Mouse (Mus musculus) lung, embryonic 14.5 days (tissue): Measurements from ENCODE around the gene Kcnk18. TPM values are rescaled to one million over a fixed set of nuclear protein-coding genes. Genes with fewer than 3 reads are reported as not detected.

ENCODE experiments used
- ATAC-seq: fragments of 200-750 bp; cut with Nextera tagmentation; 2 replicates; pipeline ENCODE4 v1.8.0; 2017; ENCODE audit warnings: mild to moderate bottlenecking, moderate TSS enrichment, moderate library complexity; ENCODE audit not compliant: insufficient read depth
- DNase-seq: peaks from one replicate; pipeline ENCODE4 v3.0.0-alpha.2; 2015
- H3K27ac ChIP-seq: fragments of 300-500 bp; sonication (generic); 2 replicates; pipeline ENCODE4 v1.5.1; 2014; ENCODE audit warnings: low read depth, mild to moderate bottlenecking, moderate library complexity
- H3K27me3 ChIP-seq: fragments of 300-500 bp; sonication (generic); 2 replicates; pipeline ENCODE4 v1.6.1; 2014; ENCODE audit warnings: low read length, control low read depth; ENCODE audit not compliant: insufficient read depth
- H3K36me3 ChIP-seq: fragments of 300-500 bp; sonication (generic); 2 replicates; pipeline ENCODE4 v1.6.1; 2014; ENCODE audit warnings: control low read depth; ENCODE audit not compliant: insufficient read depth
- H3K4me1 ChIP-seq: fragments of 300-500 bp; sonication (generic); 2 replicates; pipeline ENCODE4 v1.6.1; 2014; ENCODE audit warnings: antibody characterized with exemption, control low read depth; ENCODE audit not compliant: insufficient read depth
- H3K4me2 ChIP-seq: fragments of 300-500 bp; sonication (generic); 2 replicates; pipeline ENCODE4 v1.6.1; 2014; ENCODE audit warnings: mild to moderate bottlenecking
- H3K4me3 ChIP-seq: fragments of 300-500 bp; sonication (generic); 2 replicates; pipeline ENCODE4 v1.5.1; 2014; ENCODE audit warnings: low read depth, low read length
- H3K9ac ChIP-seq: fragments of 300-500 bp; sonication (generic); 2 replicates; pipeline ENCODE4 v1.6.1; 2014
- H3K9me3 ChIP-seq: fragments of 300-500 bp; sonication (generic); 2 replicates; pipeline ENCODE4 v1.6.1; 2016; ENCODE audit warnings: low read depth, low read length, control low read depth
- CTCF ChIP-seq: IDR thresholded peaks from 2 replicates; pipeline ENCODE4 v1.5.1; 2016; ENCODE audit warnings: antibody characterized with exemption, low read depth
- WGBS: fragments of 180-500 bp; shearing (Covaris S2); extraction: QIAGEN DNeasy Blood & Tissue Kit; methylation state at CpG from one replicate; pipeline ENCODE4 v1.1.7; 2014; 5-methylcytosine and 5-hydroxymethylcytosine counted together
- polyA plus RNA-seq: library from polyadenylated mRNA; unstranded; fragments of >200 nt; fragmentation: Nextera tagmentation; extraction: Ambion mirVana; gene quantifications from 2 replicates; pipeline ENCODE4 v1.2.1, GENCODE M21; 2014

The Kcnk18 gene
- polyA plus RNA-seq, 1 experiment from 2014 or later: not detected

DNA sequence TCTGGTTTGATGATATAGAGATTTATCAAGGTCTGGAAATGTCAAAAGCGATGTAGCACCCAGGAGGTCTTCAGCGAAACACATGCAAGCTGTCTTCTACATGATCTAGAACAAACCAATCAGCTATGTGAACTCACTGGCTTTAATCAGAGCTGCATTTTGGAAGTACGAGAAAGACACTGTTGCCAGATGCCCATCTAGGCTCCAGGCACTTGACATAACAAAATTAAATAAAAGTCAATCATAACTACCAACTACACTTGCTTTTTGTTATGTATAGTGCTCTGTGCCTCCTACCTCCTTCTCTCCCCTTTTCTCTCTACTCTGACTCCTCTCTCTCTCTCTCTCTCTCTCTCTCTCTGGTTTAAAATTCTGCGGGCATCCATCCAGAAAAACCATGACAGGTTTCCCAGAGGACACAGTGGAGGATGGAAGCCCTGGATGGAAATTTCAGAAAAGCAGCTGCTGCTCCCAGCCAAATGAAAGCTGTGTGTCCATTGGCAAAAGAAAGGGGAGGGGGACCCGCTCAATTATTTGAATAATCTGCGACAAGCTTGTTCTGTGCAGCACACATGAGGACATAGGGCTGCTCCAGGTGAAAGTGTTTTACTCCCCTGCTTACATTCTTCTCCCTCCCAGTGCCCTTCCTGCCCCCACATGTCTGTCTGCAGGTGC is 45.5 kb upstream of the Kcnk18 start:
- peaks cover 91% of the 10 kb centered on the region for H3K27me3 ChIP-seq
- no peak for TF ChIP-seq CTCF
- no peaks in the 10 kb centered on the region for H3K9me3 ChIP-seq
- H3K27ac ChIP-seq: no peak overlapping the region
- DNase-seq (no peak), ATAC-seq (no peak)
- H3K4me3 ChIP-seq: no peak overlapping the region
- no peak overlapping the region for H3K9ac ChIP-seq
- no peaks in the 10 kb centered on the region; the same call in 1 of the 2 replicates for H3K4me1 ChIP-seq
- H3K4me2 ChIP-seq: no peak overlapping the region
- H3K36me3 ChIP-seq: no peaks in the 10 kb centered on the region
- WGBS: 16% methylated on average over 6 of the region's 6 CpGs

- no peaks in the 10 kb centered on the region for H3K36me3 ChIP-seq
- no peaks in the 10 kb centered on the region for H3K9me3 ChIP-seq
- TF ChIP-seq CTCF: no peak
- ATAC-seq: no peak
- H3K4me2 ChIP-seq: no peak overlapping the region
- WGBS: 28% methylated on average over 3 of the region's 3 CpGs
- no peak overlapping the region for H3K9ac ChIP-seq
- H3K27ac ChIP-seq: no peak overlapping the region
- H3K4me1 ChIP-seq: no peaks in the 10 kb centered on the region
- no peak for DNase-seq
- H3K4me3 ChIP-seq: no peak overlapping the region
- H3K27me3 ChIP-seq: peaks cover 19% of the 10 kb centered on the region
Measured at GRCm38 (mm10) chr19:59184000-59184399, 35.0 kb upstream of the Kcnk18 start.

GRCm38 (mm10) chr19:59188981-59189380 is 30.0 kb upstream of the Kcnk18 start:
- H3K9me3 ChIP-seq: no peaks in the 10 kb centered on the region
- H3K27ac ChIP-seq: no peak overlapping the region
- TF ChIP-seq CTCF: no peak
- H3K4me1 ChIP-seq: no peaks in the 10 kb centered on the region
- no peaks in the 10 kb centered on the region for H3K36me3 ChIP-seq
- DNase-seq (no peak), ATAC-seq (no peak)
- 16% methylated on average over 4 of the region's 4 CpGs for WGBS
- peaks cover 56% of the 10 kb centered on the region for H3K27me3 ChIP-seq
- H3K9ac ChIP-seq: no peak overlapping the region
- H3K4me2 ChIP-seq: no peak overlapping the region
- no peak overlapping the region for H3K4me3 ChIP-seq

- ATAC-seq: no peak
- H3K9ac ChIP-seq: no peak overlapping the region
- no peaks in the 10 kb centered on the region for H3K36me3 ChIP-seq
- H3K27ac ChIP-seq: no peak overlapping the region
- peaks cover 72% of the 10 kb centered on the region for H3K27me3 ChIP-seq
- no peak for DNase-seq
- H3K4me1 ChIP-seq: no peaks in the 10 kb centered on the region
- H3K9me3 ChIP-seq: no peaks in the 10 kb centered on the region
- no peak for TF ChIP-seq CTCF
- 2% methylated on average over 8 of the region's 8 CpGs for WGBS
- no peak overlapping the region for H3K4me2 ChIP-seq
- no peak overlapping the region for H3K4me3 ChIP-seq
Measured at GRCm38 (mm10) chr19:59190431-59191122, 28.4 kb upstream of the Kcnk18 start.

DNA sequence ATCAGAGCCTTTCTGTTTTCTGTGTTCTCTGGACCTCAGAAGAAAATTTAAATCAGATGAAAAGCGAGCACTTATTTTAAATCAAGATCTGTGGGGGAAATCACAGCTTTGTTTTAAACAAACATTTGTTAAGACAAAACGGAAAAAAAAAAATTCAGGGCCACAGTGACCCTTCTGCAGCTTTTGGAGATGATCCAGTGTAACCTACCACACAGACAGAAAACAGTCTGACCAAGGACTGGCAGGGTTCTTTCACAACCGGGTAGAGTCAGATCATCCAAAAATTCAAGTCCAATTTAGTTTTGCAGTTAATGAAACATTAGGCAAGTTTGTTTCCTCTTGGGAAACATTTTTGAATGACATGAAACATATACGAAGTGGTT is 27.9 kb upstream of the Kcnk18 start:
- Histone ChIP-seq H3K27ac (no peak overlapping the region), H3K36me3 (no peaks in the 10 kb centered on the region), H3K27me3 (peaks cover 78% of the 10 kb centered on the region), H3K4me1 (no peaks in the 10 kb centered on the region), H3K4me2 (no peak overlapping the region), H3K9me3 (no peaks in the 10 kb centered on the region), H3K9ac (no peak overlapping the region), H3K4me3 (no peak overlapping the region)
- no peak for TF ChIP-seq CTCF
- DNase-seq (no peak), ATAC-seq (no peak)
- WGBS: 13% methylated on average over 4 of the region's 4 CpGs

GRCm38 (mm10) chr19:59192491-59192890 is 26.5 kb upstream of the Kcnk18 start:
- Histone ChIP-seq H3K4me1 (no peaks in the 10 kb centered on the region), H3K4me3 (no peak overlapping the region), H3K9me3 (no peaks in the 10 kb centered on the region), H3K4me2 (no peak overlapping the region), H3K9ac (no peak overlapping the region), H3K27me3 (peaks cover 90% of the 10 kb centered on the region), H3K36me3 (no peaks in the 10 kb centered on the region), H3K27ac (no peak overlapping the region)
- DNase-seq: no peak
- no peak for TF ChIP-seq CTCF
- no peak for ATAC-seq
- 12% methylated on average over 2 of the region's 2 CpGs for WGBS

GRCm38 (mm10) chr19:59193456-59193855 is 25.6 kb upstream of the Kcnk18 start:
- Histone ChIP-seq H3K27me3 (peaks cover 87% of the 10 kb centered on the region), H3K27ac (no peak overlapping the region), H3K9ac (no peak overlapping the region), H3K4me1 (no peaks in the 10 kb centered on the region), H3K4me3 (no peak overlapping the region; the same call in 1 of the 2 replicates), H3K9me3 (no peaks in the 10 kb centered on the region), H3K36me3 (no peaks in the 10 kb centered on the region), H3K4me2 (peak overlapping the region; percentile 49; the same call in 1 of the 2 replicates)
- WGBS: under 1% methylated on average over 10 of the region's 10 CpGs
- DNase-seq (no peak), ATAC-seq (no peak)
- TF ChIP-seq CTCF: no peak
